Mouse (Mus musculus) embryonic fibroblast, embryonic 13.5 days (primary cell): Measurements from ENCODE around the gene Rnf41. TPM values are rescaled to one million over a fixed set of nuclear protein-coding genes. Genes with fewer than 3 reads are reported as not detected.

Source experiments
- H3K27ac ChIP-seq: 2 replicates; pipeline ENCODE4 v1.5.1; 2012; ENCODE audit warnings: low read length, control low read depth, inconsistent platforms; ENCODE audit not compliant: insufficient read depth
- H3K4me1 ChIP-seq: 2 replicates; pipeline ENCODE4 v1.6.1; 2011; ENCODE audit warnings: low read length; ENCODE audit not compliant: control insufficient read depth, insufficient read depth
- H3K4me3 ChIP-seq: 2 replicates; pipeline ENCODE4 v1.5.1; 2011; ENCODE audit warnings: mild to moderate bottlenecking, control low read depth, low read length; ENCODE audit not compliant: insufficient read depth
- CTCF ChIP-seq: IDR thresholded peaks from 2 replicates; pipeline ENCODE4 v1.5.1; 2011; ENCODE audit warnings: mild to moderate bottlenecking, control low read depth, low read length, moderate library complexity, borderline replicate concordance; ENCODE audit not compliant: insufficient read depth
- POLR2A ChIP-seq: IDR thresholded peaks from 2 replicates; pipeline ENCODE4 v1.6.1; 2011; ENCODE audit warnings: low read depth, mild to moderate bottlenecking, control low read depth, low read length, moderate library complexity
- polyA plus RNA-seq: library from polyadenylated mRNA; stranded (reverse); fragments of >200 nt; gene quantifications from 2 replicates; pipeline ENCODE4 v1.2.4, GENCODE M21; 2011; ENCODE audit warnings: low read depth; ENCODE audit not compliant: missing spikeins, insufficient read length

The Rnf41 gene
- polyA plus RNA-seq, 1 experiment = 42.1 TPM

DNA sequence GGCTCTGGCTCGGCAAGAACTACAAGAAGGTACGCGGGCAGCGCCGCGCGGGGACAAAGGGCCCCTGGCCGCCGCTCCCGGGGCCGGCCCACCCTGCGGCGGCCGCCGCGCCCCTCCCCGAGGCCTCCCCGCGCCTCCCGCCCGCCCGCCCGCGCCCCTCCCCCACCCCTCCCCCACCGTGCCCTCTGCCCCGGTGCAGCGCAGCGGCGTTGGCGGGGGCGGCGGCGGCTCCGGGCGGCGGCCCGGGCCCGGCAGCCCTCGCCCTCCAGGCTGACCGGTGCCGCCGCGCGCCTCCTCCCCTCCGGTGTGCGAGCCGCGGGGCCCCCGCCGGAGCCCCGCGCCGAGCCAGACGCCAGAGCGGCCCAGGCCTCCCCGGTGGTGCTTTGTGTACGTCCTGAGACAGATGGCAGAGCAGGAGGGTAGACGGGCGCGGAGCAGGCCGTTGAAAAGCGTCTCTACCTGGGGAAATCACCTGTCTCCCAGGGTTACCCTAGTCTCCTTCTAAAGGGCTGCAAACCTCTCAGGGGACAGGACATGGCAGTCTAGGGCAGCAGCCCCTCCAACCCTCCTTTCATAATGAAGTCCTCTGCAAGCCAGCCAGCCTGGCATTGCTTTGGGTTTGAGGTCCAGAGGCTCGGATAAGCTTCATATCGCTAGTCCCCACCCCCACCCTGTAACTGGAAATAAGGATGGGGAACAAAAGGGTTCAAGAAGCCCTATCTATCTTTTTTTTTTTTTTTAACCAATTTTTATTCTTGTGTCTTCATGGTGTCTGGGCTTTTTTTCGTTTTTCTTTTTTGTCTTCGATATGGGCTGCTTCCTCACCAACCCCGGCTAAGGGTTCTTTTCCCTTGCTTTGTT is 48.2 kb downstream of the Rnf41 start:
- TF ChIP-seq CTCF (no peak), POLR2A (no peak; the same call in 1 of the 2 replicates)
- H3K4me3 ChIP-seq = peak overlapping the region; percentile 93
- H3K27ac ChIP-seq = peak overlapping the region; percentile 94
- H3K4me1 ChIP-seq = no peaks in the 10 kb centered on the region

DNA sequence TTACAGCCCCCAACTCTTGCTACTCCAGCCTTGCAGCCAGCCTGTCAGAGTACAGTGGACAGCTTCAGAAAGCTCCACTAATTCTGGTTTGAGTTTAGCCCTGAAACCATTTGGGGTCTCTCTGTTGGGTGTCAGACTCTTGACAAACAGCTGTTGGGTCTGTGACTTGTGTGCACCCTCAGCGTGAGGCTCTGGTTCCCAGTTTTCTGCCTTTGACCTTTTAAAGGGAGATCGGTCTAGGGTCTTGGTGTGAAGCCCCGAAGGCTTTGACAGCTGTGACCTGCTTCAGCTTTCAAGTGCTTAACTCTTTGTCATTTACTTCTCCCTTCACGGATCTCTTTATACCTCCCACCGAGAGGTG is 48.8 kb downstream of the Rnf41 start:
- peak overlapping the region; percentile 93 for H3K4me3 ChIP-seq
- no peaks in the 10 kb centered on the region for H3K4me1 ChIP-seq
- H3K27ac ChIP-seq = no peak overlapping the region
- no peak for TF ChIP-seq CTCF
- TF ChIP-seq POLR2A = no peak

DNA sequence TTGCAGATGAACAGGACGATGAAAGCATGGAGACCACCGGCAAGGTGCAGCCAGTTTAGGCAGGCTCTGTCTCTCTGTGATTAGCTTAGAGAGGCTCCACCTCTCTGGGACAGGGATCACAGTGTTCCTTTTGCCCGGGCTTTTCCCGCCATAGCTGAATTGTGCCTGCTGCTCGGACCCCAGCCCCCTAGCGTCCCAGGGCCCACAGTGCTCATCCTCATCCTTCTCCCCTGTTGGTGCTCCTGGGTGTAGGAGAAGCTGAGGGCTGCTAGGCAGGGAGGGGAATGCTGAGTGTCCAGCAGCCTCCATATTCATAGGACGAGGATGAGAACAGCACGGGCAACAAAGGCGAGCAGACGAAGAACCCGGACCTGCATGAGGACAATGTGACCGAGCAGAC is 62.9 kb downstream of the Rnf41 start:
- no peaks in the 10 kb centered on the region for H3K4me1 ChIP-seq
- no peak overlapping the region for H3K27ac ChIP-seq
- TF ChIP-seq POLR2A (no peak), CTCF (no peak)
- H3K4me3 ChIP-seq = no peak overlapping the region

DNA sequence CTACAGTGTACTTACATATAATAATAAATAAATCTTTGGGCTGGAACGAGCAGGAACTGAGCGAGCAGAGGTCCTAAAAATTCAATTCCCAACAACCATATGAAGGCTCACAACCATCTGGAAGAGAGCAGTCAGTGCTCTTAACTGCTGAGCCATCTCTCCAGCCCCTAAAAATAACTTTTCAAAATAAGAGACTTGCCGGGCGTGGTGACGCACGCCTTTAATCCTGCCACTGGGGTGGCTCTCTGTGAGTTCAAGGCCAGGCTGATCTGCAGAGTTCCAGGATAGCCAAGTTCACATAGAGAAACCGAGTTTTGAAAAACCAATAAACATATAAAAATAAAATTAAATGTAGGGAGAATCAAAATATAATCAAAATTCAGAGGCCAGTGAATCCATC is 74.9 kb downstream of the Rnf41 start:
- no peak overlapping the region for H3K4me3 ChIP-seq
- no peak overlapping the region for H3K27ac ChIP-seq
- TF ChIP-seq CTCF (no peak), POLR2A (no peak)
- H3K4me1 ChIP-seq = peaks cover 2% of the 10 kb centered on the region; the same call in 1 of the 2 replicates

DNA sequence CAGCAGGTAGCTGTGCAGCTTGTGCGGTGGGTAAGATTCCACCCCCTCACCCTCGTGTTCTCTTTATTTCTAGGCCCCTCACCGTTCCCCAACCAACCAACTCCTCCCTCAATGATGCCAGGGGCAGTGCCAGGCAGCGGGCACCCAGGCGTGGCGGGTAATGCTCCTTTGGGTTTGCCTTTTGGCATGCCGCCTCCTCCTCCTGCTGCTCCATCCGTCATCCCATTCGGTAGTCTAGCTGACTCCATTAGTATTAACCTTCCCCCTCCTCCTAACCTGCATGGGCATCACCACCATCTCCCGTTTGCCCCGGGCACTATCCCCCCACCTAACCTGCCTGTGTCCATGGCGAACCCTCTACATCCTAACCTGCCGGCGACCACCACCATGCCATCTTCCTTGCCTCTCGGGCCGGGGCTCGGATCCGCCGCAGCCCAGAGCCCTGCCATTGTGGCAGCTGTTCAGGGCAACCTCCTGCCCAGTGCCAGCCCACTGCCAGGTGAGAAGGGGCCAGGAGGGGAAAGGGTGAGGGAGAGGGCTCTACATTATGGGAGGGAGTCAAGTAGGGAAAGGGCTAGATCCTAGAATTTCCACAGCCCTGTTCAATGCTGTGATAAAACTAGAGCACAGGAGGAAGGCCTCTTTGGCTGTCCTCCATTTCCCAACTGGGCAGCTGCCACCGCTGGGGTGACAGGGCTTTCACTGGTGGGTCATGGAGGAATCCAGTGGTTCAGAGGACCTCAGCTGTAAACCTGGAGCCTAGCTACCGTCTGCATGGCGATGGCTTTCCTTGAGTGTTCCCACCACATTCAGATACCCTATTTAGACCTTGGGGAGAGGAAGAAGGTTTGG is 76.6 kb downstream of the Rnf41 start:
- no peak overlapping the region for H3K4me3 ChIP-seq
- peaks cover 2% of the 10 kb centered on the region; the same call in 1 of the 2 replicates for H3K4me1 ChIP-seq
- TF ChIP-seq CTCF (no peak), POLR2A (no peak)
- no peak overlapping the region for H3K27ac ChIP-seq

DNA sequence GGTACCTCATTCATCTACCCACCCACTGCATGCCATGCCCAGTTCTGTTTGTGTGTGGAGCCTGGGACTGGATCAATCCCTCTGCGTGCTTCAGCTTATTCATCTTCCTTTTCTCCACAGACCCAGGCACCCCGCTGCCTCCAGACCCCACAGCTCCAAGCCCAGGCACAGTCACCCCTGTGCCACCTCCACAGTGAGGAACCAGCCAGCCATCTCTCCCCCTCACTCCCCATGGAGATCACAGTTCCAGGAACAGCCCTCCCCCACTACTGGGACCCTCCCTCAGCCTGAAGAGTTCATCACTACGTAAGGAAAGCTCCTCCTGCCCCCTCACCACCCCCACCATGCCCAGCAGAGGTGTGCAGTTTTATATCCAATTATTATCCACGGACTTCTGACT is 77.3 kb downstream of the Rnf41 start:
- no peak for TF ChIP-seq POLR2A
- no peak for TF ChIP-seq CTCF
- H3K27ac ChIP-seq = 0 out of 2 replicates have a peak overlapping the region, but pooled peaks have one; percentile 3

DNA sequence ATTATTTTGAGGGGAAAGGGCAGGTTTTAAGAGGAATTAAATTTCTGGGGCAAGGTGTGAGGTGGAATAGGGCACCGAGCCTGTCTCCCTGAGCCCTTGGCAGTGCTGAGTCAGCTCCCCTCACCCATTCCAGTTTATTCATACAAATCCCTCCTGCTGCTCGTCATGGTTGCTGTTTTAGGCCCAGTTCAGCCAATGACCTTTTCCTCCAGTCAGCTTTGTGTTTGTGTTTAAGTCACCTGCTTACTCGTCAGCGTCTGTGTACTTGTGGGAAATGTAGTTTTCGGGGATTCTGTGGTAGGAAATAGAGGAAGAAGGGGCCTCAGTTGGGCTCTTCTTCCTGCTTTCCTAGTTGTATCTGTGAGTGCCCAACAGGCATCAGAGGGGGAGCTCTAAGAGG is 77.9 kb downstream of the Rnf41 start:
- peaks cover 2% of the 10 kb centered on the region; the same call in 1 of the 2 replicates for H3K4me1 ChIP-seq
- peak overlapping the region; percentile 56 for H3K27ac ChIP-seq
- no peak overlapping the region for H3K4me3 ChIP-seq
- TF ChIP-seq POLR2A (no peak), CTCF (no peak)

More for the DNA sequence above, 77.3 kb downstream of the Rnf41 start:
- H3K4me3 ChIP-seq = no peak overlapping the region
- peaks cover 2% of the 10 kb centered on the region; the same call in 1 of the 2 replicates for H3K4me1 ChIP-seq

DNA sequence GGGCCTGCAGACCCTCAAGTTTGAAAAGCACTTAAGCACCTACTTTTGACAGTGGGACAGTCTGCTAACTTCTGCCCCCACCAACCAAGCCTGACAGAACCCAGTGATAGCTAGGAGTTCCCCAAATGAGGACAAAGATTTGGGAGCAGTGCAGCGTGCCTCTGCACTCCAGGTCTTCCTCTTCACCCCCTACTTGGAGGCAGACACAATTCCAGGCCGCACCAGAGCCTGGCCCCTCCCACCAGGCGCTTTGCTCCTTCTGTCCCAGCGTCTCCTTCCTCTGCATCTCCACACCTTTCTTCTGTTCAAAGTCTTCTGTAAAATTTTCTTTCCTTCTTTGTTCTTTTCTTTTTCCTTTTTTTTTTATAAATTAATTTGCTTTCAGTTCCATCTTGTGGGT is 78.3 kb downstream of the Rnf41 start:
- peak overlapping the region; percentile 56 for H3K27ac ChIP-seq
- TF ChIP-seq CTCF = no peak
- no peak; the same call in 1 of the 2 replicates for TF ChIP-seq POLR2A

DNA sequence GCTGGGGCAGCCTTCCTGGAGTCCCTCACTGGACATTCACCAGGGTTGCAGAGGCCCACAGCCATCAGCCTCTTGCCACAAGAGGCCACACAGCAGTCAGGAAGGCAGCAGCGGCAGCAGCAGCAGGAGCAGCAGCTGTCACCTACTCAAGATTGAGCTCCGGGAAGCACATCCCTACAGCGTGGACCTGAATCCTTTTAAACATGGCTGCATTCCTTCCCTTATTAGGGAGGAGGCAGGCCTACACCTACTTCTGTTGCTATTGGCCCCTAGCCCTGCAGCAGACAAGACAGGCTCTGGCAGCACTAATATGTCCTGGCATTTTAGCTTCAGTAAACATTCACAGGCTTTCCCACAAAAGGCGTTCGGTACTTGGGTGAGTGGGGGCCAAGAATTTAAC is 78.8 kb downstream of the Rnf41 start:
- no peak overlapping the region for H3K4me3 ChIP-seq
- H3K27ac ChIP-seq = peak overlapping the region; percentile 94
- no peak for TF ChIP-seq CTCF
- peak; percentile 73 for TF ChIP-seq POLR2A
- H3K4me1 ChIP-seq = peaks cover 6% of the 10 kb centered on the region; the same call in 1 of the 2 replicates

More for the DNA sequence above, 78.3 kb downstream of the Rnf41 start:
- Histone ChIP-seq H3K4me1 (peaks cover 2% of the 10 kb centered on the region; the same call in 1 of the 2 replicates), H3K4me3 (no peak overlapping the region)

DNA sequence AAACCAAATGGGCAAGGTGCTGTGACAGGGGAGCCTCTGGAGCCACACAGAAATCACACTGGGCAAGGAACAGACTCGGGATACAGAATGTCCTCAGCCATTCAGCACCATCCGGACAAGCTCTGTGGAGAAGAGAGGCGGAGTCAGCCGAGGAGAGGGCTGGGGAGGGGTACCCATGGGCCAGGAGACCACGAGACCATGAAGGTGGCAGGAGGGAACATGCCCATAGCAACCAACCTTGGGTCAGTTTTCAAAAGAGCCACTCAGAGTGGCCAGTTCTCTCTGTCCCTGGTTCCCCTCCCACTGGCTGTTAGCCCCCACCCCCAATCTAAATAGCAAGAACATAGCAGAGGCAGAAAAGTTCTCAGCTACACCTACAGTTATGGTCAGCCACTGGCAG is 79.5 kb downstream of the Rnf41 start:
- TF ChIP-seq POLR2A (no peak), CTCF (no peak)
- peak overlapping the region; percentile 97 for H3K4me3 ChIP-seq
- H3K4me1 ChIP-seq = peaks cover 8% of the 10 kb centered on the region; the same call in 1 of the 2 replicates
- peak overlapping the region; percentile 94 for H3K27ac ChIP-seq

Other genes starting within 250 kb of the Rnf41 start
- gene Rbms2, start 231.4 kb upstream of the Rnf41 start, polyA plus RNA-seq = 167 and 198 TPM in 2 replicates
- 1.1 and 1.2 TPM in 2 replicates for gene Gls2, start 217.2 kb upstream of the Rnf41 start, polyA plus RNA-seq
- gene Spryd4, start 199.8 kb upstream of the Rnf41 start, polyA plus RNA-seq = 14.5 and 17.6 TPM in 2 replicates
- not detected in 2 replicates for gene Mip, start 185.8 kb upstream of the Rnf41 start, polyA plus RNA-seq
- 9.7 and 18.9 TPM in 2 replicates for gene Timeless, start 179.6 kb upstream of the Rnf41 start, polyA plus RNA-seq
- gene Apon, start 157.6 kb upstream of the Rnf41 start, polyA plus RNA-seq = 0.30 TPM in 1 of 2 replicates, not detected in the other
- gene Apof, start 143.0 kb upstream of the Rnf41 start, polyA plus RNA-seq = not detected in 2 replicates
- 34.5 and 35.0 TPM in 2 replicates for gene Stat2, start 141.1 kb upstream of the Rnf41 start, polyA plus RNA-seq
- gene Il23a, start 112.9 kb upstream of the Rnf41 start, polyA plus RNA-seq = 0.42 TPM in 1 of 2 replicates, not detected in the other
- gene Pan2, start 108.3 kb upstream of the Rnf41 start, polyA plus RNA-seq = 10.2 and 14.2 TPM in 2 replicates
- gene Cnpy2, start 89.2 kb upstream of the Rnf41 start, polyA plus RNA-seq = 121 and 145 TPM in 2 replicates
- 204 and 207 TPM in 2 replicates for gene Cs, start 73.9 kb upstream of the Rnf41 start, polyA plus RNA-seq
- gene Coq10a, start 42.7 kb upstream of the Rnf41 start, polyA plus RNA-seq = 20.5 and 24.6 TPM in 2 replicates
- gene Ankrd52, start 34.5 kb upstream of the Rnf41 start, polyA plus RNA-seq = 59.1 and 63.1 TPM in 2 replicates
- gene Slc39a5, start 10.4 kb upstream of the Rnf41 start, polyA plus RNA-seq = not detected in 2 replicates
- gene Nabp2, start 165 bp upstream of the Rnf41 start, polyA plus RNA-seq = 42.0 and 44.9 TPM in 2 replicates
- gene Smarcc2, start 47.6 kb downstream of the Rnf41 start, polyA plus RNA-seq = 100 and 117 TPM in 2 replicates
- 2,243 and 2,568 TPM in 2 replicates for gene Myl6, start 82.5 kb downstream of the Rnf41 start, polyA plus RNA-seq
- gene Myl6b, start 87.0 kb downstream of the Rnf41 start, polyA plus RNA-seq = 9.4 and 10.6 TPM in 2 replicates
- gene Esyt1, start 114.2 kb downstream of the Rnf41 start, polyA plus RNA-seq = 75.2 and 83.3 TPM in 2 replicates
- 4.7 and 6.0 TPM in 2 replicates for gene Zc3h10, start 136.1 kb downstream of the Rnf41 start, polyA plus RNA-seq
- 2,862 and 3,188 TPM in 2 replicates for gene Rpl41, start 137.6 kb downstream of the Rnf41 start, polyA plus RNA-seq
- gene Pa2g4, start 154.3 kb downstream of the Rnf41 start, polyA plus RNA-seq = 146 and 152 TPM in 2 replicates
- 0.13 and 0.70 TPM in 2 replicates for gene Erbb3, start 178.0 kb downstream of the Rnf41 start, polyA plus RNA-seq
- gene Rps26, start 215.1 kb downstream of the Rnf41 start, polyA plus RNA-seq = 1,073 and 1,205 TPM in 2 replicates
- gene Ikzf4, start 234.3 kb downstream of the Rnf41 start, polyA plus RNA-seq = 2.3 and 4.8 TPM in 2 replicates